Mouse (Mus musculus): Measurements from ENCODE around the gene Dgkq. TPM values are rescaled to one million over a fixed set of nuclear protein-coding genes. Genes with fewer than 3 reads are reported as not detected.
"Not testable (repeated sequence)": the region's sequence is repeated elsewhere in the genome, so short reads cannot be mapped to it uniquely, and the experiment has no call there.

Gene Dgkq
- polyA plus RNA-seq, 1 experiment: not detected

DNA sequence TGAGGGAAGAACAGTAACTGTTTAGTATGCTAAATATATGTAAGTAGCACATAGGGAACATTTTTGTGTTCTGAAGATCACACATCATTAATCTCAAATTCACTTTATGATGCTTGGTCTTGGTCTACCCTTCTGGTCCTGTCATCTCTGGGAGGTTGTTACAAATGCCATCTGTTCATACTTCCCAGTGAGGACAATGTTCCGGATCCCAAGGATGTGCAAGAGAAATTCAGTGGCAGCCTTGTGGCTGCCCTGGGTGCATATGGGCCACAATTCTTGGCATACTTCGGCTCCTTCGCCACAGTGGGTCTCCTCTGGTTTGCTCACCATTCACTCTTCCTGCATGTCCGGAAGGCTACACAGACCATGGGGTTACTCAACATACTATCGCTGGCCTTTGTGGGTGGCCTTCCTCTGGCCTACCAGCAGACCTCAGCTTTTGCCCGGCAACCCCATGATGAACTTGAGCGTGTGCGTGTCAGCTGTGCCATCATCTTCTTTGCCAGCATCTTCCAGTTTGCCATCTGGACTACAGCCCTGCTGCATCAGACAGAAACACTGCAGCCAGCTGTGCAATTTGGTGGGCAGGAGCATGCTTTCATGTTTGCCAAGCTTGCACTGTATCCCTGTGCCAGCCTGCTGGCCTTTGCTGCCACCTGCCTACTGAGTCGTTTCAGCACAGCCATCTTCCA is 23.7 kb downstream of the Dgkq start:
- Histone ChIP-seq H3K4me1 (ENCODE audit: control insufficient read depth, insufficient read depth, low read length) (no peaks in the 10 kb centered on the region), H3K4me3 (ENCODE audit: insufficient read depth, low read depth, low read length) (no peak overlapping the region), H3K27ac (ENCODE audit: insufficient read depth, low read depth, low read length) (no peak overlapping the region)
- TF ChIP-seq CTCF (IDR thresholded peaks at IDR 0.05; ENCODE audit: insufficient read depth, low read depth, low read length) (no peak), POLR2A (IDR thresholded peaks at IDR 0.05; ENCODE audit: insufficient read depth, low read depth, low read length) (no peak)
- 60% methylated on average over 9 of the region's 9 CpGs for WGBS

DNA sequence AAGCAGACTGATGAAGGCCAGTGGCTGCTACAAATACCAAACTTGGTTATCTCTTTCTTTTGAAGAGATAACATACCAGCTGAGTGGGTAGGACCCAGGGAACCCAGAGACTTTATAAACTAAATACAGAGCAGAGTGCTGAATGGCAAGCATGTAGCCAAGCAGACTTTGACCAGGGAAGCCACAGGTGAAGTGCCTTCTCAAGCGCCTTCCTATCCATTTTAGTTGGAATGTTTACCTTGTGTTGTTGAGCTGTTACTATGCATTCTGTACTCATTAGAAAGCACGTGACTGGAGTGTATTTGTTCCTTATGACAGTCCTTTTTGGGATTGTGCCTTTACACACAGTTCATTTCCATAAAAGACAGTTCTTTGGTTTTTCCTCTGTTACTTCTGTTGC is 25.8 kb downstream of the Dgkq start:
- H3K27ac ChIP-seq (ENCODE audit: insufficient read depth, low read depth, low read length): no peak overlapping the region
- H3K4me1 ChIP-seq (ENCODE audit: control insufficient read depth, insufficient read depth, low read length): no peaks in the 10 kb centered on the region
- 74% methylated on average over 2 of the region's 2 CpGs for WGBS
- H3K4me3 ChIP-seq (ENCODE audit: insufficient read depth, low read depth, low read length): no peak overlapping the region
- TF ChIP-seq CTCF (IDR thresholded peaks at IDR 0.05; ENCODE audit: insufficient read depth, low read depth, low read length) (no peak), POLR2A (IDR thresholded peaks at IDR 0.05; ENCODE audit: insufficient read depth, low read depth, low read length) (no peak)

DNA sequence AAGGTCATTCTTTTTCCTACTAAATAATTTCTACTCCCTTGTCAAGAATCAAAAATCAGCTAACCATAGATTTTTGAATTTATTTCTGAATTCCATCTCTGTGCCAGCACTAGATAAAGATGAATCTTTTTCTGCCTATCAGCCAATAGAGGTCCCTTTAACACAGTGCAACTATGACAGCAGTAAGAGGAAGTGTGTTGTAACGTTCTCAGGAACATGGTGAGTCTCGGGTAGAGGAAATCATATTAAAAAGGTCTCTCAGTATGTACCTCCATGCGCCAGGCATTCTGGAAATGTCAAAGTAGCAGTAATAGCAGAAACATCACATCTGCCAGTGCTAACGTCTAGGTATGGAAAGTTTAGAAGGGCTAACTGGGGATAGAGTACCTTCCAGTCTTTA is 33.3 kb downstream of the Dgkq start:
- TF ChIP-seq CTCF (IDR thresholded peaks at IDR 0.05; ENCODE audit: insufficient read depth, low read depth, low read length) (no peak), POLR2A (IDR thresholded peaks at IDR 0.05; ENCODE audit: insufficient read depth, low read depth, low read length) (no peak)
- H3K4me3 ChIP-seq (ENCODE audit: insufficient read depth, low read depth, low read length): no peak overlapping the region
- H3K4me1 ChIP-seq (ENCODE audit: control insufficient read depth, insufficient read depth, low read length): no peaks in the 10 kb centered on the region
- H3K27ac ChIP-seq (ENCODE audit: insufficient read depth, low read depth, low read length): no peak overlapping the region
- 79% methylated on average over 4 of the region's 4 CpGs for WGBS

DNA sequence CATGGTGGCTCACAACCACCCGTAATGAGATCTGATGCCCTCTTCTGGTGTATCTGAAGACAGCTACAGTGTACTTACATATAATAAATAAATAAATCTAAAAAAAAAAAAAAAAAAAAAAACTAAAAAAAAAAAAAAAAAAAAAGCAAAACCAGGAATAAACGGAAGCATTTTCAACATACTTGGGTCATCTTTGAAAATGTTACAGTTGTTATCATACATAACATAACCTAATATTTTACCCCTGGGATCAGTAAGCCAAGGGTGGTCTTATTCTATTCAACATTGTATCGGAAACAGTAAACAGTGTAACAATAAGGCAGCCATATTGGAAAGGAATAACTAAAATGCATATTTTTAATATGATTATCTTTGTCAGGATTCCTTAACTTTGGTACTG is 35.4 kb downstream of the Dgkq start:
- H3K4me1 ChIP-seq (ENCODE audit: control insufficient read depth, insufficient read depth, low read length); H3K4me3 ChIP-seq (ENCODE audit: insufficient read depth, low read depth, low read length); H3K27ac ChIP-seq (ENCODE audit: insufficient read depth, low read depth, low read length): not testable (repeated sequence)
- 87% methylated on average over 2 of the region's 3 CpGs for WGBS

DNA sequence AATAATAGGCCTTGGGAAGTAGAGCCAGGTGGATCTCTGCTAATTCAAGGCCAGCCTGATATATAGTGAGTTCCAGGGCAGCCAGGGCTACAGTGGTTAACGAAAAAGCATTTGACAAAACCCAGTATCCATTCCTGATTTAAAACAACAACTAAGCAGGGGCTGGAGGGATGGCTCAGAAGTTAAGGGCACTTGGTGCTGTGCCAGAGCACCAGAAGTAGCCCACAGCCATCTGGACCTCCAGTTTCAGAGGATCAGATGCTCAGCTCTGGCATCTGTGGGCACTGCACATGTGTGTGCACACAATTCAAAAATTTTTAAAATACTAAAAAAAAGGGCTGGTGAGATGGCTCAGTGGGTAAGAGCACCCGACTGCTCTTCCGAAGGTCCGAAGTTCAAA is 35.8 kb downstream of the Dgkq start:
- no peak overlapping the region for H3K27ac ChIP-seq (ENCODE audit: insufficient read depth, low read depth, low read length)
- no peak for TF ChIP-seq POLR2A (IDR thresholded peaks at IDR 0.05; ENCODE audit: insufficient read depth, low read depth, low read length)
- no peak for TF ChIP-seq CTCF (IDR thresholded peaks at IDR 0.05; ENCODE audit: insufficient read depth, low read depth, low read length)
- no peak overlapping the region for H3K4me3 ChIP-seq (ENCODE audit: insufficient read depth, low read depth, low read length)
- H3K4me1 ChIP-seq (ENCODE audit: control insufficient read depth, insufficient read depth, low read length): no peaks in the 10 kb centered on the region
- 84% methylated on average over 4 of the region's 4 CpGs for WGBS

DNA sequence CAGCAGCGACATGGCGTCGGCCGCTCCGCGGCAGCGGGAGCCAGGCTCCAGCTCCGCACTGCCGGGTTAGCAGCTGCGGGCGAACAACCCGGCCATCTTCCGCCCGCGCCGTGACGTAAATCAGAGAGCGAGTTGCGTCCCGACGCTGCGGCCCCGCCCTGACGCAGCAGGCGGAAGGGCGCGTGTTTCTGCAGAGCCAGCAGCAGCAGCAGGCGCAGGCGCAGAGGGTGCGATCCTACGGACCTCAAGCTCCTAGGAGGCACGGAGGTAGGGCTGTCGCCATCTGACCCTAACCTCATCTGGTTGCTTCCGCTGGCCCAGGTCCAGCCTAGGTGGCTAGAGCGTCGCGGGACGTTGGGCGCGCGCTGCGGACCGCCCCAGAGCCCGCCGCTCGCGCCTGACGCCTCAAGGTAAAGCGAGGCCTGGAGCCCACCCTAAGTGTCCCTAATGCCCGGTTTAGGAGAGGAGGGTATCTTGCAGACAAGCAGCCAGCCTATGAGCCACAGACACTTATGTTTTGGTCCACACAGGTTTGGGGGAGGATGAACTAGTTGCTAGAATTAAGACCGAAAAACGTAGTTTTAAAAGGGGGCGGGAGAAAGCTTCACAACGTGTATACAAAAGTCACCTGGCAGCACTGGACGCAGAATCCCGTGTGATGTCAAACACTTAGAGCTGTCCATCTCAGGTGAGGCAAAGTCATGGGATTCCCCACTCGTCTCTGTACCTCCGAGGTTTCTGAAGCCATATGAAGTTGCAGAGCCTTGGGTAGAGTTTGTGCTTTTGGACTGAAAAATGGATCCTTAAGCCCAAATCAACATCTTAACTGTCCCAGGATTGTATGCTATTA is 39.6 kb downstream of the Dgkq start, which contains the start of the genes Gak and Tmem175:
TSS of gene Gak (minus strand) at position 122 of the 850 bp plus-strand sequence.
TSS of gene Tmem175 (plus strand) at position 137 of the 850 bp plus-strand sequence.
- 0 out of 2 replicates have a peak, but pooled peaks cover 2% of the 10 kb centered on the region for H3K4me1 ChIP-seq (ENCODE audit: control insufficient read depth, insufficient read depth, low read length)
- peak within 1 kb of the TSS; percentile 76 for H3K27ac ChIP-seq (ENCODE audit: insufficient read depth, low read depth, low read length)
- TF ChIP-seq POLR2A (IDR thresholded peaks at IDR 0.05; ENCODE audit: insufficient read depth, low read depth, low read length): peak; percentile 98
- TF ChIP-seq CTCF (IDR thresholded peaks at IDR 0.05; ENCODE audit: insufficient read depth, low read depth, low read length): no peak
- peak within 1 kb of the TSS; percentile 82 for H3K4me3 ChIP-seq (ENCODE audit: insufficient read depth, low read depth, low read length)
- WGBS: under 1% methylated on average over 58 of the region's 58 CpGs

DNA sequence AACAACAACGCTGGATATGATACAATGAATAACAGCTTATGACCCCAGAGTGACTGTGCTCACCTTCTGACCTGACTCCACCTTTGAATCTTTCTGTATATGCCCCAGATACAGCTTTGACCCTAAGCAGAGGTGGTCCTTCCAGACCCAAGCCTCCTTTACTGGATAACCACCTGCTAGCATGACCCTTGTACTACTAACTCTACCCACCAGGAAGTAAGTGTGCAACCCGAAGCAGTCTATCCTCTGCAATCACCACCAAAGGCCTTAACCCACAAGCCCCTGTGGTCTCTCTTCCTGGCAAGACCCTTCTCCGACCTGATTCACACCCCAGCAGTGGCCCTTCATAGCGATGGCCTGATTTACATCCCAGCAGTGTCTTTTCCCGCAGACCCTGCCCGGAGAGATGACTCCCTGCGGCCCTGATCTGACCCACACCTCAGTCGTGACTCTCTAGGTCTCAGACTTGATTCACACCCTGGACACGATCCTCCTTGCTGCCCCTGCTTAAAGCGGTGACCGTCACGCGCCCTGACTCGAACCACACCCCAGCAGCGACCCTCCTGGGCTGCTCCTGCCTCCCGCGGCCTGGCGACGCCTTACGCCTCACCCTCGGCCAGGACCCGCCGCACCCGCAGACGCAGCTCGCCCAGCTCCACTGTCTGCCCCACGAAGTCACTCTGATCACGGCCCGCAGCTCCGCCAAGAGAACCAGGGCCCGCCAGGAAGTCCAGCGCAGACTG is 40.4 kb downstream of the Dgkq start:
- Histone ChIP-seq H3K27ac (ENCODE audit: insufficient read depth, low read depth, low read length) (peak overlapping the region; percentile 76), H3K4me3 (ENCODE audit: insufficient read depth, low read depth, low read length) (peak overlapping the region; percentile 82), H3K4me1 (ENCODE audit: control insufficient read depth, insufficient read depth, low read length) (0 out of 2 replicates have a peak, but pooled peaks cover 2% of the 10 kb centered on the region)
- WGBS: under 1% methylated on average over 32 of the region's 32 CpGs
- no peak for TF ChIP-seq CTCF (IDR thresholded peaks at IDR 0.05; ENCODE audit: insufficient read depth, low read depth, low read length)
- TF ChIP-seq POLR2A (IDR thresholded peaks at IDR 0.05; ENCODE audit: insufficient read depth, low read depth, low read length): no peak

DNA sequence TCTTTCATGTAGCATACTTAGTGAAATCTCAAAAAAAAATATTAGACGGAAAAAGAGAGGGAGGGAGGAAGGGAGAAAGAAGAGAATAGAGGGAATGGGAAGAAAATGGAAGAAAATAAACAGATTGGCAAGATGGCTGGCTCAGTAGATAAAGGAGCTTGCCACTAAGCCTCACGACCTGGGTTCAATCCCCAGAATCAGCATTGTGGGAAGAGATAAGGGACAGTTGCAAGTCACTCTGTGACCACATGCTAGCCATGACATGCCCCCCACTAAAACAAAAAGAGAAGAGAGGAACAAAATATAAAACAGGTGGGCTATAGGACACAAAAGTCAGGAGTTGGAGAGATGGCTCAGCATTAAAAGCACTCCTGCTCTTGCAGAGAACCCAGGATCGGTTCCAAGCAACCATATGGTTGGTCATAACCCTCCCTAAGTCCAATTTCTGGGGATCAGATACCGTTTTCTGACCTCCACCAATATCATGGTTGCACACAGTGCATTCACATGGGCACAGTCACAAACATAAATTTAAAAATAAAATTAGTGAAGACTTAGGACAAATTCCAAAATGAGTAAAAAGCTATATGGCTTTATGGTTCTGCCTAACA is 43.3 kb downstream of the Dgkq start:
- Histone ChIP-seq H3K4me3 (ENCODE audit: insufficient read depth, low read depth, low read length) (no peak overlapping the region), H3K27ac (ENCODE audit: insufficient read depth, low read depth, low read length) (no peak overlapping the region), H3K4me1 (ENCODE audit: control insufficient read depth, insufficient read depth, low read length) (0 out of 2 replicates have a peak, but pooled peaks cover 2% of the 10 kb centered on the region)
- no peak for TF ChIP-seq POLR2A (IDR thresholded peaks at IDR 0.05; ENCODE audit: insufficient read depth, low read depth, low read length)
- TF ChIP-seq CTCF (IDR thresholded peaks at IDR 0.05; ENCODE audit: insufficient read depth, low read depth, low read length): no peak
- whole genome bisulfite sequencing: 83% methylated on average over 4 of the region's 4 CpGs
